In the genomic region with DNA sequence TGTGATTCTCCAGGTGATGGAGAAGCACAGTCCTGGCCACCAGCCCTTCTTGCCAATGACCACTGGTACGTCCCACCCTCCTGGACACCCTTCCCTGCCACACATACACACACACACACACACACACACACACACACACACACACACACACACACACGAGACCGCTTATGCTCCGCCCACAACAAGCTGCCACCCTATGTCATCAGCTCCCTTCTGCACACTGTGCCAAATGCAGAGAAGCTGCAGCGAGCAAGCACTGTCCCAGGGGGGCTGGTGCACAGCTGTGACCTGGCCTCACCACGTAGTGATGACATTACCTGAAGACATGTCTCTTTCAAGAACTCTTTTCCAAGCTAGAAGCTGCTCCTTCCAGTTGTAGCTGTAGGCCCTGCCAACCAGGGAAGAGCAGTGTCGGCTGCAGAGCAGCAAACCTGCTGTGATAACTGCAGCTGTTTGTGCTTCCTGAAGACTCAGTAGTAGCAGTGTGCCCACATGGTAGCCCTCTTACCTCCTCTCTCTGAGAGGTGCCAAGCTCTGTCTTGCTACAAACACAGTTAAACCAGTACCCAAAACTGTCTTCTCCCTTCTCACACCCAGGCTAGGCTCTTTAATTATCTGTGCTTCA, we compare ENCODE assay signal across 10 mouse cellular contexts. TPM values are rescaled to one million over a fixed set of nuclear protein-coding genes. Genes with fewer than 3 reads are reported as not detected.
DNase-seq lines count a peak whose midpoint lies in the region; ATAC-seq lines count a peak whose summit lies in the region.
"Had no signal": no experiment of that assay in that cellular context is flagged by ENCODE, and none has a peak within 500 bp of the region (broad histone marks: within the 10 kb centered on the region; RNA-seq: fewer than 3 reads in every experiment).

No protein-coding gene starts in this region.

- H3K36me3 ChIP-seq in limb, embryonic 15.5 days = no peaks in the 10 kb centered on the region
- no peaks in the 10 kb centered on the region for H3K36me3 ChIP-seq in limb, embryonic 10.5 days
- no peaks in the 10 kb centered on the region for H3K36me3 ChIP-seq in forebrain, embryonic 15.5 days
- H3K36me3 ChIP-seq in neural tube, embryonic 13.5 days = no peaks in the 10 kb centered on the region

- peak; percentile 34 to 35 for DNase-seq in cerebellum, adult 18-20 months
- no peak for DNase-seq in limb, embryonic 10.5 days (ENCODE audit: low spot score)
- no peak for DNase-seq in left cerebral cortex, postnatal 36 days (ENCODE audit: low spot score in 2 of 2)
- DNase-seq in kidney, postnatal 25 days = no peak
- DNase-seq: kidney, adult 9 months had no signal

- H3K27ac ChIP-seq in limb, embryonic 15.5 days = 0 out of 2 replicates have a peak overlapping the region, but pooled peaks have one; percentile 17
- no peak overlapping the region for H3K27ac ChIP-seq in limb, embryonic 10.5 days
- no peak overlapping the region for H3K27ac ChIP-seq in forebrain, embryonic 15.5 days (replicated peaks)
- peak overlapping the region; percentile 11; the same call in 1 of the 2 replicates for H3K27ac ChIP-seq in neural tube, embryonic 13.5 days (replicated peaks)

- intact Hi-C loops in left cerebral cortex, postnatal 36 days (cut with DNase I) = no loop called here

- H3K27me3 ChIP-seq in limb, embryonic 15.5 days = no peaks in the 10 kb centered on the region
- no peaks in the 10 kb centered on the region for H3K27me3 ChIP-seq in limb, embryonic 10.5 days (ENCODE audit: low read depth, poor library complexity, severe bottlenecking)
- H3K27me3 ChIP-seq in forebrain, embryonic 15.5 days = no peaks in the 10 kb centered on the region
- H3K27me3 ChIP-seq in neural tube, embryonic 13.5 days = no peaks in the 10 kb centered on the region

- no peak overlapping the region for H3K4me3 ChIP-seq in limb, embryonic 15.5 days
- no peak overlapping the region for H3K4me3 ChIP-seq in limb, embryonic 10.5 days
- H3K4me3 ChIP-seq in forebrain, embryonic 15.5 days = no peak overlapping the region
- no peak overlapping the region for H3K4me3 ChIP-seq in neural tube, embryonic 13.5 days
- H3K4me3 ChIP-seq: myocyte had no signal

- no peak overlapping the region for H3K4me2 ChIP-seq in limb, embryonic 15.5 days
- H3K4me2 ChIP-seq in forebrain, embryonic 15.5 days (replicated peaks) = no peak overlapping the region
- no peak overlapping the region for H3K4me2 ChIP-seq in neural tube, embryonic 13.5 days

- no peak overlapping the region for H3K9ac ChIP-seq in limb, embryonic 15.5 days
- H3K9ac ChIP-seq in forebrain, embryonic 15.5 days (replicated peaks) = no peak overlapping the region
- no peak overlapping the region for H3K9ac ChIP-seq in neural tube, embryonic 13.5 days

- no peak for ATAC-seq in cerebellum, adult (ENCODE audit: insufficient number of reproducible peaks, low FRiP score, low TSS enrichment)
- no peak for ATAC-seq in limb, embryonic 15.5 days (ENCODE audit: insufficient number of reproducible peaks, low FRiP score, low TSS enrichment, low read depth)
- ATAC-seq in forebrain, embryonic 15.5 days (replicated peaks) = 0 out of 2 replicates have a peak, but pooled peaks have one; percentile 35
- peak; percentile 73; the same call in 1 of the 2 replicates for ATAC-seq in neural tube, embryonic 13.5 days (ENCODE audit: low read depth)

- 57% methylated on average over 7 of the region's 7 CpGs for WGBS in limb, embryonic 15.5 days
- WGBS in limb, embryonic 10.5 days = 85% methylated on average over 7 of the region's 7 CpGs
- 71% methylated on average over 7 of the region's 7 CpGs for WGBS in forebrain, embryonic 15.5 days
- WGBS in neural tube, embryonic 13.5 days = 50% methylated on average over 7 of the region's 7 CpGs

- no peaks in the 10 kb centered on the region for H3K9me3 ChIP-seq in limb, embryonic 15.5 days
- H3K9me3 ChIP-seq in limb, embryonic 10.5 days (replicated peaks) = no peaks in the 10 kb centered on the region
- no peaks in the 10 kb centered on the region for H3K9me3 ChIP-seq in forebrain, embryonic 15.5 days
- H3K9me3 ChIP-seq in neural tube, embryonic 13.5 days = no peaks in the 10 kb centered on the region

- H3K4me1 ChIP-seq in limb, embryonic 15.5 days = peaks cover 20% of the 10 kb centered on the region
- H3K4me1 ChIP-seq in limb, embryonic 10.5 days = peaks cover 23% of the 10 kb centered on the region
- H3K4me1 ChIP-seq in forebrain, embryonic 15.5 days = peaks cover 3% of the 10 kb centered on the region; the same call in 1 of the 2 replicates
- H3K4me1 ChIP-seq in neural tube, embryonic 13.5 days (replicated peaks) = peaks cover 34% of the 10 kb centered on the region

RNA-seq across cellular contexts. Expression of gene Sgms1, which starts 11.7 kb away (rescaled TPM):
- polyA plus RNA-seq in limb, embryonic 15.5 days (2015; fragmentation: Nextera tagmentation; extraction: Ambion mirVana) = 45.6 and 49.8 TPM in 2 replicates
- 14.3 and 15.7 TPM in 2 replicates for polyA plus RNA-seq in limb, embryonic 10.5 days (2016; fragmentation: Nextera tagmentation; extraction: Ambion mirVana)
- polyA plus RNA-seq in forebrain, embryonic 15.5 days (2015; fragmentation: Nextera tagmentation; extraction: Ambion mirVana) = 14.5 and 15.7 TPM in 2 replicates
- 18.7 TPM in 2 replicates for polyA plus RNA-seq in neural tube, embryonic 13.5 days (2015; fragmentation: Nextera tagmentation; extraction: Ambion mirVana)
- 10 to 100 TPM; 38.5 to 58.1 TPM for total RNA-seq in left cerebral cortex, postnatal 36 days (2021)

Comparison
In these comparisons a context has a peak if more than half of its experiments do, and no peak if none do; other contexts are left out.
1. H3K27ac ChIP-seq: peak in limb, embryonic 15.5 days (single experiment) and neural tube, embryonic 13.5 days (single experiment); none in limb, embryonic 10.5 days (single experiment) and forebrain, embryonic 15.5 days (single experiment).
2. DNase-seq: peak in cerebellum, adult 18-20 months (2 of 2); none in limb, embryonic 10.5 days (single experiment), left cerebral cortex, postnatal 36 days (0 of 2) and kidney, postnatal 25 days (0 of 2).
3. ATAC-seq: peak in forebrain, embryonic 15.5 days (single experiment) and neural tube, embryonic 13.5 days (single experiment); none in cerebellum, adult (single experiment) and limb, embryonic 15.5 days (single experiment).